Mouse (Mus musculus): Measurements from ENCODE around the gene Sipa1.

Gene Sipa1

DNA sequence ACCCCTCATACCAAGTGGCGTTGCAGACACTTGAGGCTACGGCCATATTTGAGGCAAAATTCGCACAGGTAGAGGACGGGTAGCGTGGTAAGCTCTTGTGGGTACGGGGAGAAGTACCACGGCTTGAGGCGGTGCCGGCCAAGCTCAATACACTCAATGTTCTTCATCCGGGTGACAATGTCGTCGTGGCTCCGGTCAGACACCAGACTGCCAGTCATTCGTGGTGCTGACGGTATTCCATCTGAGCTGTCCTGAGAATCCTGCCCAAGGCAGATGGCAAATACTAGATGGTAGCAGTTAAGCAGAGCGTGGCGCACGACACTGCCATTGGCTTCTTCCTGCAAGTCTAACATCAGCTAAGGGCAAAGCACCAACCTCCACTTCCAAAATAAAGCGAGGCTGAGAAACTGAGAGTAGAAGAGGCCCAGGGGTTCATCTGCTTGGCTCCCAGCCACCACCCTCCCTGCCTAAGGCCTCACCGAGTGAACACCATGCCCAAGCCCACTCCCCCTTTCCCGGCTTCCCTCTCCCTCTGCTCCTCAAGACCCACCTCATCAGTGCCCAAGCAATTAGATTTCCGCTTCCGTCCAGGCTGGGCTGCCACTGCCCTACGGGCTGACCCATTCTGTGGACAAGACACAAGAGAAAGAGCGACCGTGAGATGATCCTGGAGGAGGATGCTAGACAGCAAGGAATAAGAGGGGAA is 55.6 kb downstream of the Sipa1 start:
- DNase-seq (ENCODE audit: low read depth, low spot score): no peak

DNA sequence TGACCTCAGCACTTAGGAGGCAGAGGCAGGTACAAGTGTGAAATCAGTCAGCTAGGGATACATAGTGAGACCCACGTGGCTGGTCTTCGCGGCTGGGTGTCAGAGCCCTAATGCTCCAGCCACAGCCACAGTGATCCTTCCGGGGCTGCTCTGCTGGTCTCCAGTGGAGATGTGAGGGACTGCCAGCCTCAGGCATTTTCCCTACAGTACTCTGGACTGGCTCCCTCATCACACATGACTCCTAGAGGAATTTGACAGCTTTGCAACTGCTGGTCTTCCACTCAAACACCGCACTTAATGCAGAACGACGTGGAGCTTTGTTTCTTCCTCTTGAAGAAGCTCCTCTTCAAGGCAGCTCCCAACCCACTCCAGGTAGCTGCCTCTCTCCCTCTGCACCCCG is 57.3 kb downstream of the Sipa1 start:
- DNase-seq (ENCODE audit: low read depth, low spot score): no peak

DNA sequence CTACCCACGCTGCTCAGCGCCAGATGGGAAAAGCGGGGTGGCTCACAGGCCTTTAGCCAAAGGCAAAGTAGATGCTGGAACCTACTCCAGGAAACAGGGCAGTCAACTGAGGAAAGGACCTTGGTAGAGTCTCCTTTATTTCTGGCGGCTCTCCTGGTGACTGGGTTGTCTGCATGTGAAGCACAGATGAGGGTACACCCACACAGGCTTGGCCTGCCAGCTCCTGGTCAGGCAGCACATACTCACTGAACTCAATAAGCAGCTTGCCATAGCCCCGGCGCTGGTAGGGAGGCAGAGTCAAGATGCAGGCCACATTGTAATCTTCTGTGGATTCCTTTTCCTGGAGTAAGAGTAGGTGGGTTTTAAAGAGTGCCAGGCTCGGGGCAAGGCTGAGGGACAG is 58.4 kb downstream of the Sipa1 start:
- no peak for DNase-seq (ENCODE audit: low read depth, low spot score)

DNA sequence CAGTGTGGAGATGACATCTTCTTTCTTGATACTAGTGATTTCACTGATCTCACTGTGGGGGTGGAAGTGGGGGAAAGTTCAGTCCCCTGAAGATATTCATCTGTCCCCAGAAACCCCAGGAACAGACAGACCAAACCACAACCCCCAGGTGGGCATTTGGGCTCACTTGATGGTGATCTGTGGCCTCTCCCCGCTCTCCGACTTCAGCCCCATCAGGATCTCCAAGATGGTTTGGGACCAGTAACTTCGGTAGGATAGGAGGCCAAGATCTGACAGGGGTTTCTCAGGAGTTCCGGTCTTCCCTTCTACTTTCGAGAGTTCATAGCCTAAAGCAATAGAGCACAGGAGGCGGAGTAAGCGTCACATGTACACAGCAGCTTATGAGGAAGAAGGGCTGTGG is 59.8 kb downstream of the Sipa1 start:
- no peak for DNase-seq (ENCODE audit: low read depth, low spot score)

DNA sequence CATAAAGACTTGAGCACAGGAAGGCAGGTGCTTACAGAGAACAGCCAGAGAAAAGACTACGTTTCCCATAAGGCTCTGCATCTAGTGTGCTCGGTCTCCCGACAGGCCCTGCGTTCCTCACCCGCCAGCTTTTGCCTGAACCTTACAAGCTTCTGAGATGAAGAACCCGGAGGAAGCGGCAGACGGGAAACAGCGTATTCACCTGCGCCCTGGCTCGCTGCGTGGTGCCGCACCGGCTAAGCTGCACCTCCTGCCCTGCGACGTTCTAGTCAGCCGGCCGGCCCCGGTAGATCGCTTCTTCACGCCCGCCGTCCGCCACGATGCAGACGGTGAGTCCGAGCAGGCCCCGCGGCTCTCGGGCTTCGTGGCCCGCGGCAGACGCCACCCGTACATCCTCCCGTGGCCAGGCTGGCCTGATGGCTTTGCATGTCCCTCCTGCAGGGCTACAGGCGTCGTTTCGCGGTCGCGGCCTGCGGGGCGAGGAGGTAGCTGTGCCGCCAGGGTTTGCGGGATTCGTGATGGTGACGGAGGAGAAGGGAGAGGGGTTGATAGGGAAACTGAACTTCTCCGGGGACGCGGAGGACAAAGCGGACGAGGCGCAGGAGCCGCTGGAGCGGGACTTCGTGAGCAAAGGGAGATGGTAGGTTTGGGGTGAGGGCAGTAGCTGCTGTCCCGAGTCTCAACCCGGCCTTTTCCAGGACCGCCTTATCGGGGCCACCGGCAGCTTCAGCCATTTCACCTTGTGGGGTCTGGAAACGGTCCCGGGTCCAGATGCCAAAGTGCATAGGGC is 61.6 kb downstream of the Sipa1 start, which contains the start of gene Rnaseh2c:
Rnaseh2c (plus strand) TSS at position 122 of the 790 bp plus-strand sequence.
- DNase-seq (ENCODE audit: low read depth, low spot score): peak; percentile 80

Data from mesoderm, embryonic 11.5 days (tissue).